Mouse (Mus musculus): ENCODE measurements around the gene Ctnnd2.

DNA sequence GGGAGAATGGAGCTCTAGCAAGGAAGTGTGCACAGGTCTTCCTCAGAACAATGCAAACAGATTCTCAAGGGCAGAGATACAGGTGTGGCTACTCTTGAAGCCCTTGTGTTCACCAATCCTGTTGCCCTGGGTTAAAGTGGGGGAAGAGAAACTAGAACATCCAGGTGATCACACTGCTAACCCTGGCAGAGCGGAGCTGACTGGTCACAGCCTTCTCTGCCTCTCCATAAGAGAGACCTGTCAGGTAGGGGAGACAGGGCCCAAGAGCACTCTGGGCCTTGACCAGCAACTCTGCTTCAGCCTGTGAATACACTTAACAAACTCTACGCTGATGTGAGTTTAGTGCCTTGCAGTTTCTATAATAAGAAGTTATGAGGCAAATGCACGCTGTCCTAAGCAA is 820.5 kb downstream of the Ctnnd2 start:
- TF ChIP-seq USF1 (IDR thresholded peaks at IDR 0.05; ENCODE audit: low read depth) (no peak), POLR2A (IDR thresholded peaks at IDR 0.05; ENCODE audit: insufficient read length, low read depth) (no peak), TCF3 (IDR thresholded peaks at IDR 0.05; ENCODE audit: insufficient read length, low read depth) (no peak), MAX (IDR thresholded peaks at IDR 0.05; ENCODE audit: low read depth) (no peak), MYOG (IDR thresholded peaks at IDR 0.05; ENCODE audit: control insufficient read depth in 1 of 3, insufficient read depth in 1 of 3, insufficient read length in 2 of 3, low read depth in 2 of 3) (no peak), MYOD1 (IDR thresholded peaks at IDR 0.05; ENCODE audit: control insufficient read depth in 1 of 3, insufficient read length in 2 of 3, low read depth in 2 of 3) (no peak), POLR2AphosphoS2 (IDR thresholded peaks at IDR 0.05; ENCODE audit: insufficient read length, low read depth) (no peak), SRF (IDR thresholded peaks at IDR 0.05; ENCODE audit: control insufficient read depth, insufficient read length, low read depth) (no peak), E2F4 (IDR thresholded peaks at IDR 0.05; ENCODE audit: insufficient read depth) (no peak), TCF12 (IDR thresholded peaks at IDR 0.05; ENCODE audit: insufficient read depth, poor library complexity, severe bottlenecking) (no peak), CEBPB (IDR thresholded peaks at IDR 0.05; ENCODE audit: insufficient read depth, poor library complexity, severe bottlenecking) (no peak)
